Mouse (Mus musculus): Measurements from ENCODE around the gene Pear1. TPM values are rescaled to one million over a fixed set of nuclear protein-coding genes. Genes with fewer than 3 reads are reported as not detected.

Gene Pear1
- polyA plus RNA-seq (2017; shearing (Covaris generic)), result 48.5 TPM

GRCm38 (mm10) chr3:87824206-87824605, at the start of gene Pear1:
Pear1 (minus strand) TSS chr3:87824306.

DNA sequence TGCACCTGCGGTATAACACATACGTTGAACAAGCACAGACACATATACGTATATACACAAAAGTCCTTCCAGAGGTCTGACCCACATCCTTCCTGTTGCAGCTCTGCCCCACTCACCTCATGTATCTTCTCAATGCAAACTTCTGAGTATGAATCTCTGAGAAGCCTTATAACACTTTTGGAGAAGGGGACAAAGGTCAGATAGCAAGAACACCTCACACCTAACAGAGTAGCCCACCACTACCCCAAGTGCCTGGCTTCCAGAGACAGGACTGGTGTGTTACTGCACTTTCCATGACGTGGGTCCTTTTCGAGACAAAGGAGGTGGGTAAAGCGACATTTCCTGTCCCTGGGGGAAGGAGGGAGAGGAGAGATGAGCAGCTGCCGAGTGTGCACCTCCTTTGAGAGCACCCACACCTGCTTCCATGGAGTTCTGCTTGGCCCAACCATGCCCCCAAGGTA, 22.6 kb upstream of the Pear1 start, which contains the start of gene Sh2d2a:
TSS of gene Sh2d2a (plus strand) at position 106 of the 461 bp plus-strand sequence.

GRCm38 (mm10) chr3:87796736-87797334, 27.3 kb downstream of the Pear1 start, which contains the start of gene Insrr:
Insrr (plus strand) TSS chr3:87796951.

GRCm38 (mm10) chr3:87794922-87795325, 29.2 kb downstream of the Pear1 start, which contains the start of gene Ntrk1:
Ntrk1 (minus strand) TSS chr3:87795162.

GRCm38 (mm10) chr3:87748431-87748830, 75.7 kb downstream of the Pear1 start, which contains the start of gene Lrrc71:
Lrrc71 (minus strand) TSS chr3:87748625.

Other genes starting within 250 kb of the Pear1 start
- gene Arhgef11, start 206.7 kb downstream of the Pear1 start, polyA plus RNA-seq (2017; shearing (Covaris generic)), result 8.4 TPM
- not detected for gene Lrrc71, start 75.7 kb downstream of the Pear1 start, polyA plus RNA-seq (2017; shearing (Covaris generic))
- gene Ntrk1, start 29.1 kb downstream of the Pear1 start, polyA plus RNA-seq (2017; shearing (Covaris generic)), result not detected
- not detected for gene Insrr, start 27.4 kb downstream of the Pear1 start, polyA plus RNA-seq (2017; shearing (Covaris generic))
- gene Sh2d2a, start 22.4 kb upstream of the Pear1 start, polyA plus RNA-seq (2017; shearing (Covaris generic)), result 461 TPM
- 13.9 TPM for gene Prcc, start 61.3 kb upstream of the Pear1 start, polyA plus RNA-seq (2017; shearing (Covaris generic))
- gene Hdgf, start 82.0 kb upstream of the Pear1 start, polyA plus RNA-seq (2017; shearing (Covaris generic)), result 115 TPM
- gene Mrpl24, start 95.2 kb upstream of the Pear1 start, polyA plus RNA-seq (2017; shearing (Covaris generic)), result 123 TPM
- gene Isg20l2, start 106.0 kb upstream of the Pear1 start, polyA plus RNA-seq (2017; shearing (Covaris generic)), result 31.8 TPM
- gene Rrnad1, start 106.4 kb upstream of the Pear1 start, polyA plus RNA-seq (2017; shearing (Covaris generic)), result 16.9 TPM
- gene Crabp2, start 124.4 kb upstream of the Pear1 start, polyA plus RNA-seq (2017; shearing (Covaris generic)), result not detected
- gene Nes, start 146.8 kb upstream of the Pear1 start, polyA plus RNA-seq (2017; shearing (Covaris generic)), result not detected
- gene Bcan, start 175.9 kb upstream of the Pear1 start, polyA plus RNA-seq (2017; shearing (Covaris generic)), result not detected
- gene Hapln2, start 203.3 kb upstream of the Pear1 start, polyA plus RNA-seq (2017; shearing (Covaris generic)), result not detected
- 18.1 TPM for gene Gpatch4, start 218.8 kb upstream of the Pear1 start, polyA plus RNA-seq (2017; shearing (Covaris generic))
- gene Naxe, start 234.2 kb upstream of the Pear1 start, polyA plus RNA-seq (2017; shearing (Covaris generic)), result 40.9 TPM

All from effector memory CD4-positive, alpha-beta T cell, adult 5 months (primary cell).